Mouse (Mus musculus) olfactory bulb, adult 2 months (tissue): ENCODE measurements around the gene Cdt1.

ENCODE experiments used
- CTCF ChIP-seq: fragments of 200-500 bp; IDR thresholded peaks from 2 replicates; pipeline ENCODE4 v1.5.1; 2012; ENCODE audit warnings: low read depth, mild to moderate bottlenecking, low read length, moderate library complexity; ENCODE audit not compliant: insufficient read depth
- POLR2A ChIP-seq: fragments of 200-500 bp; IDR thresholded peaks from 2 replicates; pipeline ENCODE4 v1.6.1; 2012; ENCODE audit warnings: mild to moderate bottlenecking, low read depth, low read length, moderate library complexity; ENCODE audit not compliant: insufficient read depth

DNA sequence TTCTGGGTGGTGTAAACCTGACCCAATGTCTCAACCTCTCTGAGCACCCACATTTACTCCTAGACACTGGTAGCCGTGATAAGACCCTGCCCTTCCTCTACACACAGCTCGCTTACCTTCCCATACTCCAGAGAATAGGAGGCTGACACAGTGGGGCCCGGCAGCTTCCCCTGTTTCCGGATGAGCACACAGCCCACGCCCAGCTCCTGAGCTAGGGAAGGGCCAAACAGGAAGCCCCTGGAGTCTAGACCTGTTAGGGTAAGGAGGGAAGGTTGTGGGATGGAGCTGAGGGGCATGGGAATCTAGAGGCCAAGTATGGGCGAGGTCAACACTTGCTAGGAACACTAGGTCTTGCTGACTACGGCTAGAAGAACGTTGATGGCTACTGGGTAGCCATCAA is 7.5 kb downstream of the Cdt1 start:
- TF ChIP-seq POLR2A: no peak
- no peak for TF ChIP-seq CTCF
